Mouse (Mus musculus): ENCODE results near the gene Agmat.

DNA sequence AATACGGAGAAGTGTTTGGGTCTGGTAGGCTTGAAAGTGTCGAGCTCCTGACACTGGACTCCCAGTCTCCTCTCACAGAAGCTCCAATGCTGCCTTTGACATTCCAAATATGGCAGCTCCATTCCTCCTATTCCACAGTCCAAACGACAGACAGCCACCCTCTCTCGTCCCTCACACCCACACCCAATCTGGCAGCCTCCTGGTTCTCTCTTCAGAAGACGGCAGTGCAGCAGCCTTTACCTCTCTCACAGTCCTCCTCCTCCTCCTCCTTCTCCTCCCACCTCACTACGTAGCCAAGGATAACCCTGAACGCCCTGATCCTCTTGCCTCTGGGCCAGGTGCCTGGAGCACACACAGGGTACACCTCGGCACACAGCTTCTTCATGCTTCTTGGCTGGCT is 33.4 kb downstream of the Agmat start:
- TF ChIP-seq CTCF (IDR thresholded peaks at IDR 0.05; ENCODE audit: control insufficient read depth, insufficient read depth, insufficient read length) (no peak), USF1 (IDR thresholded peaks at IDR 0.05; ENCODE audit: low read depth) (no peak), CEBPB (IDR thresholded peaks at IDR 0.05; ENCODE audit: low read depth) (no peak)

All from C2C12 (cell line).